In genomic region chr2:132944711-132945325, GRCm38 (mm10) we compare ENCODE assay signal across 10 mouse cellular contexts. TPM values are rescaled to one million over a fixed set of nuclear protein-coding genes. Genes with fewer than 3 reads are reported as not detected.
DNase-seq lines count a peak whose midpoint lies in the region; ATAC-seq and TF ChIP-seq lines count a peak whose summit lies in the region.
"Had no signal": no experiment of that assay in that cellular context is flagged by ENCODE, and none has a peak within 500 bp of the region (broad histone marks: within the 10 kb centered on the region; RNA-seq: fewer than 3 reads in every experiment).

No protein-coding gene starts in this region.

- no peaks in the 10 kb centered on the region for H3K9me3 ChIP-seq in heart, embryonic 14.5 days (ENCODE audit: control insufficient read depth, low read length)
- no peaks in the 10 kb centered on the region for H3K9me3 ChIP-seq in hindbrain, embryonic 13.5 days
- no peaks in the 10 kb centered on the region for H3K9me3 ChIP-seq in midbrain, embryonic 11.5 days (ENCODE audit: control insufficient read depth, low read length)

- peaks cover 6 to 14% of the 10 kb centered on the region in 2 experiments; a peak in 3 of 4 replicates for H3K4me1 ChIP-seq in heart, embryonic 14.5 days (ENCODE audit: control insufficient read depth in 2 of 2, insufficient read depth in 2 of 2, low read length in 2 of 2)
- H3K4me1 ChIP-seq in cortical plate, adult 2 months (ENCODE audit: control insufficient read depth, insufficient read depth, low read length): no peaks in the 10 kb centered on the region
- H3K4me1 ChIP-seq in hindbrain, embryonic 13.5 days (replicated peaks): peaks cover 15% of the 10 kb centered on the region
- H3K4me1 ChIP-seq in midbrain, embryonic 11.5 days (ENCODE audit: control insufficient read depth, insufficient read depth, low read length): peaks cover 7% of the 10 kb centered on the region

- no peak for DNase-seq in heart, adult 11 months
- DNase-seq in midbrain, embryonic 11.5 days (ENCODE audit: low spot score, missing footprints): peak; percentile 90
- no peak for DNase-seq in left cerebral cortex, postnatal 10 days (ENCODE audit: extremely low spot score in 1 of 2, low spot score in 2 of 2)
- no peak for DNase-seq in layer of hippocampus, adult 9-10 months (ENCODE audit: low spot score)
- DNase-seq in left cerebral cortex, postnatal 36 days (ENCODE audit: low spot score in 2 of 2): no peak
- DNase-seq: cerebellum, adult 9-11 months had no signal

- H3K27me3 ChIP-seq in heart, embryonic 14.5 days (ENCODE audit: control insufficient read depth, insufficient read depth, low read length): peaks cover 56% of the 10 kb centered on the region
- peaks cover 56% of the 10 kb centered on the region for H3K27me3 ChIP-seq in hindbrain, embryonic 13.5 days
- H3K27me3 ChIP-seq in midbrain, embryonic 11.5 days (ENCODE audit: control insufficient read depth, insufficient read depth, low read length): peaks cover 36% of the 10 kb centered on the region

- intact Hi-C loops in left cerebral cortex, postnatal 10 days (cut with DNase I): no loop called here
- intact Hi-C loops in left cerebral cortex, postnatal 36 days (cut with DNase I): no loop called here

- H3K4me2 ChIP-seq in heart, embryonic 14.5 days (ENCODE audit: low read length): peak overlapping the region; percentile 80
- peak overlapping the region; percentile 79 for H3K4me2 ChIP-seq in hindbrain, embryonic 13.5 days
- H3K4me2 ChIP-seq in midbrain, embryonic 11.5 days: peak overlapping the region; percentile 53

- no peaks in the 10 kb centered on the region for H3K36me3 ChIP-seq in heart, embryonic 14.5 days (ENCODE audit: control insufficient read depth, insufficient read depth, low read length)
- H3K36me3 ChIP-seq in hindbrain, embryonic 13.5 days: no peaks in the 10 kb centered on the region
- H3K36me3 ChIP-seq in midbrain, embryonic 11.5 days (ENCODE audit: control insufficient read depth, insufficient read depth, low read length): no peaks in the 10 kb centered on the region

- 6% methylated on average over 24 of the region's 24 CpGs for WGBS in heart, embryonic 14.5 days
- 8% methylated on average over 24 of the region's 24 CpGs for WGBS in hindbrain, embryonic 13.5 days
- WGBS in midbrain, embryonic 11.5 days: 7% methylated on average over 24 of the region's 24 CpGs

- no peak for TF ChIP-seq POLR2A in cortical plate, adult 2 months (IDR thresholded peaks at IDR 0.05; ENCODE audit: extremely low read depth, insufficient read depth, low read length)

- no peak for ATAC-seq in heart, embryonic 14.5 days (ENCODE audit: insufficient number of reproducible peaks, insufficient read depth, low FRiP score, low read depth)
- ATAC-seq in hindbrain, embryonic 13.5 days (ENCODE audit: low FRiP score): no peak
- ATAC-seq in midbrain, embryonic 11.5 days (ENCODE audit: low FRiP score): no peak; the same call in 1 of the 2 replicates

- peak overlapping the region; percentile 39 to 43 for H3K4me3 ChIP-seq in heart, embryonic 14.5 days (ENCODE audit: control insufficient read depth in 1 of 2, insufficient read depth in 1 of 2, low read depth in 1 of 2, low read length in 2 of 2)
- H3K4me3 ChIP-seq in cortical plate, adult 2 months (ENCODE audit: insufficient read depth, low read length): 0 out of 2 replicates have a peak overlapping the region, but pooled peaks have one; percentile 18
- peak overlapping the region; percentile 46 for H3K4me3 ChIP-seq in hindbrain, embryonic 13.5 days
- peak overlapping the region; percentile 35 for H3K4me3 ChIP-seq in midbrain, embryonic 11.5 days (ENCODE audit: low read depth, low read length)

- H3K27ac ChIP-seq in heart, embryonic 14.5 days (replicated peaks in 1 of 2; ENCODE audit: control insufficient read depth in 1 of 2, insufficient read depth in 1 of 2, low read depth in 2 of 2, low read length in 2 of 2): no peak overlapping the region
- no peak overlapping the region for H3K27ac ChIP-seq in cortical plate, adult 2 months (ENCODE audit: insufficient read depth, low read length)
- no peak overlapping the region for H3K27ac ChIP-seq in hindbrain, embryonic 13.5 days
- no peak overlapping the region for H3K27ac ChIP-seq in midbrain, embryonic 11.5 days (ENCODE audit: low read depth, low read length)

- no peak for TF ChIP-seq CTCF in cortical plate, adult 2 months (IDR thresholded peaks at IDR 0.05; ENCODE audit: extremely low read depth, insufficient read depth, low read length)

- H3K9ac ChIP-seq in heart, embryonic 14.5 days (ENCODE audit: low read length): peak overlapping the region; percentile 52; the same call in 1 of the 2 replicates
- H3K9ac ChIP-seq in hindbrain, embryonic 13.5 days: peak overlapping the region; percentile 65
- H3K9ac ChIP-seq in midbrain, embryonic 11.5 days (ENCODE audit: low read length): peak overlapping the region; percentile 44; the same call in 1 of the 2 replicates

RNA-seq across cellular contexts. Expression of gene Fermt1, which starts 0.9 kb away (rescaled TPM):
- polyA plus RNA-seq in heart, embryonic 14.5 days (2014; fragmentation: Nextera tagmentation; extraction: Ambion mirVana): not detected in 2 replicates
- 0.09 and 0.25 TPM in 2 replicates for polyA plus RNA-seq in cortical plate, adult 2 months (2012; rRNA removed)
- polyA plus RNA-seq in hindbrain, embryonic 13.5 days (2015; fragmentation: Nextera tagmentation; extraction: Ambion mirVana): 0.66 TPM in 1 of 2 replicates, not detected in the other
- 1.1 and 1.4 TPM in 2 replicates for polyA plus RNA-seq in midbrain, embryonic 11.5 days (2014; fragmentation: Nextera tagmentation; extraction: Ambion mirVana)
- 1 to 10 TPM in 1 of 2 experiments, under 1 TPM in 1; 0.93 to 1.1 TPM for total RNA-seq in left cerebral cortex, postnatal 10 days (2021)
- total RNA-seq in left cerebral cortex, postnatal 36 days (2021): 1 to 10 TPM in 1 of 2 experiments, under 1 TPM in 1; 0.84 to 1.7 TPM
- total RNA-seq: megakaryocyte progenitor cell, adult 5-6 weeks had no signal
